Mouse (Mus musculus) lung, embryonic 15.5 days (tissue): ENCODE results near the gene Gmfg. TPM values are rescaled to one million over a fixed set of nuclear protein-coding genes. Genes with fewer than 3 reads are reported as not detected.

Experiments
- ATAC-seq: fragments of 200-750 bp; cut with Nextera tagmentation; 2 replicates; pipeline ENCODE4 v1.8.0; 2017; ENCODE audit warnings: moderate number of reproducible peaks, borderline replicate concordance; ENCODE audit not compliant: low FRiP score, low TSS enrichment; ENCODE audit errors: extremely low read depth
- H3K27ac ChIP-seq: fragments of 300-500 bp; sonication (generic); 2 replicates; pipeline ENCODE4 v1.5.1; 2015; ENCODE audit warnings: moderate library complexity, mild to moderate bottlenecking, inconsistent platforms
- H3K27me3 ChIP-seq: fragments of 300-500 bp; sonication (generic); 2 replicates; pipeline ENCODE4 v1.6.1; 2015; ENCODE audit warnings: inconsistent platforms
- H3K36me3 ChIP-seq: fragments of 300-500 bp; sonication (generic); 2 replicates; pipeline ENCODE4 v1.6.1; 2015; ENCODE audit warnings: inconsistent platforms
- H3K4me1 ChIP-seq: fragments of 300-500 bp; sonication (generic); 2 replicates; pipeline ENCODE4 v1.6.1; 2015; ENCODE audit warnings: inconsistent platforms
- H3K4me2 ChIP-seq: fragments of 300-500 bp; sonication (generic); 2 replicates; pipeline ENCODE4 v1.6.1; 2015; ENCODE audit warnings: inconsistent platforms, mild to moderate bottlenecking, moderate library complexity
- H3K4me3 ChIP-seq: fragments of 300-500 bp; sonication (generic); 2 replicates; pipeline ENCODE4 v1.5.1; 2015; ENCODE audit warnings: mild to moderate bottlenecking, inconsistent platforms
- H3K9ac ChIP-seq: fragments of 300-500 bp; sonication (generic); 2 replicates; pipeline ENCODE4 v1.6.1; 2015; ENCODE audit warnings: inconsistent platforms
- H3K9me3 ChIP-seq: fragments of 300-500 bp; sonication (generic); 2 replicates; pipeline ENCODE4 v1.6.1; 2016; ENCODE audit warnings: inconsistent platforms
- WGBS: fragments of 180-500 bp; shearing (Covaris S2); methylation state at CpG from one replicate; pipeline ENCODE4 v1.1.7; 2015; 5-methylcytosine and 5-hydroxymethylcytosine counted together
- polyA plus RNA-seq: library from polyadenylated mRNA; unstranded; fragments of >200 nt; fragmentation: Nextera tagmentation; extraction: Ambion mirVana; gene quantifications from 2 replicates; pipeline ENCODE4 v1.2.1, GENCODE M21; 2015

Gmfg gene
- polyA plus RNA-seq, 1 experiment from 2014 or later, result 38.9 TPM

GRCm38 (mm10) chr7:28495426-28495825 lies 58.2 kb downstream of the Gmfg start:
- 53% methylated on average over 11 of the region's 11 CpGs for WGBS
- Histone ChIP-seq H3K9me3 (no peaks in the 10 kb centered on the region), H3K36me3 (no peaks in the 10 kb centered on the region), H3K4me1 (no peaks in the 10 kb centered on the region), H3K4me3 (no peak overlapping the region), H3K27me3 (no peaks in the 10 kb centered on the region), H3K9ac (no peak overlapping the region), H3K27ac (no peak overlapping the region), H3K4me2 (no peak overlapping the region)
- no peak for ATAC-seq

Other genes starting within 250 kb of the Gmfg start
- gene Eid2, start 169.6 kb upstream of the Gmfg start, polyA plus RNA-seq, result 6.6 and 9.0 TPM in 2 replicates
- 11.4 and 11.8 TPM in 2 replicates for gene Eid2b, start 159.7 kb upstream of the Gmfg start, polyA plus RNA-seq
- gene Selenov, start 146.3 kb upstream of the Gmfg start, polyA plus RNA-seq, result not detected in 2 replicates
- gene Dll3, start 135.2 kb upstream of the Gmfg start, polyA plus RNA-seq, result 0.75 and 0.94 TPM in 2 replicates
- 146 and 147 TPM in 2 replicates for gene Timm50, start 125.4 kb upstream of the Gmfg start, polyA plus RNA-seq
- 83.2 and 88.4 TPM in 2 replicates for gene Supt5, start 98.7 kb upstream of the Gmfg start, polyA plus RNA-seq
- 979 and 1,114 TPM in 2 replicates for gene Rps16, start 86.8 kb upstream of the Gmfg start, polyA plus RNA-seq
- gene Plekhg2, start 64.8 kb upstream of the Gmfg start, polyA plus RNA-seq, result 59.4 and 67.9 TPM in 2 replicates
- gene Zfp36, start 57.2 kb upstream of the Gmfg start, polyA plus RNA-seq, result 16.4 and 17.9 TPM in 2 replicates
- 51.2 and 53.8 TPM in 2 replicates for gene Med29, start 44.7 kb upstream of the Gmfg start, polyA plus RNA-seq
- gene Paf1, start 44.5 kb upstream of the Gmfg start, polyA plus RNA-seq, result 80.7 and 88.2 TPM in 2 replicates
- gene Lrfn1, start 14.5 kb downstream of the Gmfg start, polyA plus RNA-seq, result 3.1 and 3.8 TPM in 2 replicates
- gene Ifnl2, start 73.0 kb downstream of the Gmfg start, polyA plus RNA-seq, result not detected in 2 replicates
- gene Ifnl3, start 85.4 kb downstream of the Gmfg start, polyA plus RNA-seq, result not detected in 2 replicates
- 0.53 TPM in 1 of 2 replicates, not detected in the other for gene Sycn, start 103.4 kb downstream of the Gmfg start, polyA plus RNA-seq
- gene Nccrp1, start 109.8 kb downstream of the Gmfg start, polyA plus RNA-seq, result not detected in 2 replicates
- 21.3 and 21.6 TPM in 2 replicates for gene Samd4b, start 160.7 kb downstream of the Gmfg start, polyA plus RNA-seq
- 55.4 and 60.8 TPM in 2 replicates for gene Pak4, start 160.7 kb downstream of the Gmfg start, polyA plus RNA-seq
- not detected in 2 replicates for gene Acp7, start 193.9 kb downstream of the Gmfg start, polyA plus RNA-seq